Mouse (Mus musculus) left cerebral cortex, adult 8-10 months (tissue): ENCODE data around the gene Pex7. TPM values are rescaled to one million over a fixed set of nuclear protein-coding genes. Genes with fewer than 3 reads are reported as not detected.

Source experiments
- total RNA-seq, 4 experiments: library from RNA; stranded (reverse); gene quantifications; 2 replicates each; pipeline ENCODE4 v1.2.4; 2022

Pex7 gene
- total RNA-seq, 4 experiments from 2014 or later = 24.3 to 28.5 (median 26.6) TPM

Other genes starting within 250 kb of the Pex7 start
- under 1 TPM; 0.17 to 0.63 (median 0.54) TPM for gene Il20ra, start 195.1 kb downstream of the Pex7 start, total RNA-seq
- gene Slc35d3, start 56.2 kb downstream of the Pex7 start, total RNA-seq = 10 to 100 TPM in 1 of 4 experiments, 1 to 10 TPM in 3; 6.7 to 10.3 (median 7.8) TPM
- 10 to 100 TPM; 44.2 to 58.0 (median 49.3) TPM for gene Map3k5, start 26.8 kb upstream of the Pex7 start, total RNA-seq
- gene Map7, start 240.8 kb upstream of the Pex7 start, total RNA-seq = 100 to 1,000 TPM; 124 to 135 (median 130) TPM